Mouse (Mus musculus): ENCODE measurements around the gene Defb36. TPM values are rescaled to one million over a fixed set of nuclear protein-coding genes. Genes with fewer than 3 reads are reported as not detected.

The Defb36 gene
- polyA plus RNA-seq (2015; fragmentation: Nextera tagmentation; extraction: Ambion mirVana) = 0.51 and 0.86 TPM in 2 replicates

DNA sequence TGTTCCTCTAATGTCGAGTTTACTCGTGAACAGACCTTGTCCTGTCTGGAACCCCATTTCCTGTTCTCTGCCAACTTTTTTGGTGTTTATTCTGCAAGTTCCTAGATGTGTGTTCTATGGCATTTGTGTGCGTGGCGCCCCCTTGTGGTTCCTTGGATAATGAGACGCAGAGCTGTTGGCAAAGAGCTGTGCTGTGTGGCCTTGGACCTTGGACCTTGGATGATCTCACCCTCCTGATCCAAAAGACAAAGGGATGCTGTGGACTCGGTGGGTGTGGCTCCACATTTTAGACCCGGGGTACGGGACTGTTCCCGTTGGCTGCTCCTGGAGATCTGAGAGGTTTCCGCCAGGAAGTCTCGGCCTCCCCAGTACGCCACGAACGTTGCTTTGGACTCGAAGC lies at the start of gene Defb36:
Defb36 (plus strand) TSS at position 271 of the 400 bp plus-strand sequence.
- 83% methylated on average over 15 of the region's 15 CpGs for WGBS

GRCm38 (mm10) chr2:152556655-152557054 lies 47.5 kb upstream of the Defb36 start:
- no peaks in the 10 kb centered on the region for H3K36me3 ChIP-seq (ENCODE audit: insufficient read depth, low read length)
- no peak for ATAC-seq (ENCODE audit: low FRiP score, low TSS enrichment)
- 89% methylated on average over 7 of the region's 7 CpGs for whole genome bisulfite sequencing

More for the DNA sequence above, at the start of gene Defb36:
- Histone ChIP-seq H3K4me2 (replicated peaks; ENCODE audit: low read depth, low read length) (no peak within 1 kb of the TSS), H3K9ac (replicated peaks; ENCODE audit: low read length) (no peak within 1 kb of the TSS), H3K27ac (ENCODE audit: low read length) (no peak within 1 kb of the TSS), H3K27me3 (ENCODE audit: insufficient read depth, low read length) (no peaks in the 10 kb centered on the region), H3K4me1 (ENCODE audit: insufficient read depth, low read length) (peaks cover 18% of the 10 kb centered on the region), H3K9me3 (ENCODE audit: low read length) (no peaks in the 10 kb centered on the region), H3K36me3 (ENCODE audit: insufficient read depth, low read length) (no peaks in the 10 kb centered on the region), H3K4me3 (ENCODE audit: low read length) (no peak within 1 kb of the TSS)
- no peak for ATAC-seq (ENCODE audit: low FRiP score, low TSS enrichment)

DNA sequence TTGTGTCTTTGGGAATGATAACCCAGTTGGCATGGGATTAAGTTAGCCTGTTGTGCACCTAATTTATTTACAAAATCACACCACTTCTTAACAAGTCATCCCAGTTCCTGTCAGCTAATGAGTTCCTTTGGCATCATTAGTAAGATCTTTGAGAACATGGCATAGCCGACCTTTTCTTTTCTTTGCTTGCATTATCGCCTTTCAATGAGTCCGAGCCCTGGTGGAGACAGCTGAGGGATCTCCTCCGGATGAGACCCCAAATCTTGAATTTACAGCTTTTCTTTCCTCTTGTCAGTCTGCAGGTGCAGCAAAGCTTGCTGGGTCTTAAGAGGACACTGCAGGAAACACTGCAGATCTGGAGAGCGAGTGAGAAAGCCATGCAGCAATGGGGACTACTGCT lies 35.1 kb upstream of the Defb36 start, which contains the start of gene Gm17416:
Gm17416 (plus strand) TSS at position 301 of the 400 bp plus-strand sequence.
- H3K9me3 ChIP-seq (ENCODE audit: low read length) = no peaks in the 10 kb centered on the region
- H3K4me3 ChIP-seq (ENCODE audit: low read length) = no peak within 1 kb of the TSS
- H3K36me3 ChIP-seq (ENCODE audit: insufficient read depth, low read length) = no peaks in the 10 kb centered on the region
- 86% methylated on average over 5 of the region's 5 CpGs for WGBS
- no peaks in the 10 kb centered on the region for H3K27me3 ChIP-seq (ENCODE audit: insufficient read depth, low read length)
- no peak within 1 kb of the TSS for H3K4me2 ChIP-seq (replicated peaks; ENCODE audit: low read depth, low read length)
- no peak for ATAC-seq (ENCODE audit: low FRiP score, low TSS enrichment)
- no peaks in the 10 kb centered on the region; the same call in 1 of the 2 replicates for H3K4me1 ChIP-seq (ENCODE audit: insufficient read depth, low read length)
- no peak within 1 kb of the TSS for H3K9ac ChIP-seq (replicated peaks; ENCODE audit: low read length)
- H3K27ac ChIP-seq (ENCODE audit: low read length) = peak within 1 kb of the TSS; percentile 77

More at GRCm38 (mm10) chr2:152556655-152557054, 47.5 kb upstream of the Defb36 start:
- Histone ChIP-seq H3K9me3 (ENCODE audit: low read length) (no peaks in the 10 kb centered on the region), H3K4me3 (ENCODE audit: low read length) (no peak overlapping the region), H3K4me2 (replicated peaks; ENCODE audit: low read depth, low read length) (no peak overlapping the region), H3K27me3 (ENCODE audit: insufficient read depth, low read length) (no peaks in the 10 kb centered on the region), H3K9ac (replicated peaks; ENCODE audit: low read length) (no peak overlapping the region), H3K4me1 (ENCODE audit: insufficient read depth, low read length) (peaks cover 7% of the 10 kb centered on the region), H3K27ac (ENCODE audit: low read length) (no peak overlapping the region)

- no peaks in the 10 kb centered on the region for H3K9me3 ChIP-seq (ENCODE audit: low read length)
- ATAC-seq (ENCODE audit: low FRiP score, low TSS enrichment) = no peak
- H3K27me3 ChIP-seq (ENCODE audit: insufficient read depth, low read length) = no peaks in the 10 kb centered on the region
- WGBS = 80% methylated on average over 4 of the region's 4 CpGs
- no peak overlapping the region for H3K4me3 ChIP-seq (ENCODE audit: low read length)
- H3K4me2 ChIP-seq (replicated peaks; ENCODE audit: low read depth, low read length) = no peak overlapping the region
- H3K27ac ChIP-seq (ENCODE audit: low read length) = peak overlapping the region; percentile 77
- H3K36me3 ChIP-seq (ENCODE audit: insufficient read depth, low read length) = no peaks in the 10 kb centered on the region
- H3K9ac ChIP-seq (replicated peaks; ENCODE audit: low read length) = no peak overlapping the region
- H3K4me1 ChIP-seq (ENCODE audit: insufficient read depth, low read length) = no peaks in the 10 kb centered on the region; the same call in 1 of the 2 replicates
These were observed 34.2 kb upstream of the Defb36 start for GRCm38 (mm10) chr2:152569881-152570280.

DNA sequence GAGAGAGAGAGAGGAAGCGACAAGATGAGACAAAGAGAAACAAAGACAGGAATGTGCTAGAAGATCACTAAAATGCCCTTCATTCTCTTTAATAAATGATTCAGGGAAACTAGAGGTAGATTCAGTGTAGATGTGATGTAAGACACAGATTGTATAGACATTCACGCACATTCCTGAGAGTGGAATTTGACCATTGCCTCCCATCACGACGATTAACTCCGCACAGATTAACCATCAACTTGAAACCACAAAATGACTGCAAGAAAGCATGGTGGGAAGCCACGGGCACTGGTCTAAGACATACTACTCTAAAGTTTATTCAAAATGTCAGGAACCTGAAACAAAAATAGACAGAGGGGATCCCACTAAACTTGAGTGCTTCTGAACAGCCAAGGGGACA lies 33.8 kb upstream of the Defb36 start:
- Histone ChIP-seq H3K9ac (replicated peaks; ENCODE audit: low read length) (no peak overlapping the region), H3K27me3 (ENCODE audit: insufficient read depth, low read length) (no peaks in the 10 kb centered on the region), H3K27ac (ENCODE audit: low read length) (peak overlapping the region; percentile 77), H3K4me1 (ENCODE audit: insufficient read depth, low read length) (no peaks in the 10 kb centered on the region; the same call in 1 of the 2 replicates), H3K4me3 (ENCODE audit: low read length) (no peak overlapping the region), H3K4me2 (replicated peaks; ENCODE audit: low read depth, low read length) (no peak overlapping the region), H3K9me3 (ENCODE audit: low read length) (no peaks in the 10 kb centered on the region), H3K36me3 (ENCODE audit: insufficient read depth, low read length) (no peaks in the 10 kb centered on the region)
- 63% methylated on average over 6 of the region's 6 CpGs for WGBS
- peak; percentile 80; the same call in 1 of the 2 replicates for ATAC-seq (ENCODE audit: low FRiP score, low TSS enrichment)

- Histone ChIP-seq H3K9me3 (ENCODE audit: low read length) (no peaks in the 10 kb centered on the region), H3K9ac (replicated peaks; ENCODE audit: low read length) (no peak within 1 kb of the TSS), H3K4me1 (ENCODE audit: insufficient read depth, low read length) (no peaks in the 10 kb centered on the region; the same call in 1 of the 2 replicates), H3K4me2 (replicated peaks; ENCODE audit: low read depth, low read length) (no peak within 1 kb of the TSS), H3K4me3 (ENCODE audit: low read length) (no peak within 1 kb of the TSS), H3K36me3 (ENCODE audit: insufficient read depth, low read length) (no peaks in the 10 kb centered on the region), H3K27ac (ENCODE audit: low read length) (no peak within 1 kb of the TSS), H3K27me3 (ENCODE audit: insufficient read depth, low read length) (no peaks in the 10 kb centered on the region)
- no peak for ATAC-seq (ENCODE audit: low FRiP score, low TSS enrichment)
- 66% methylated on average over 11 of the region's 11 CpGs for WGBS
These were observed 31.9 kb upstream of the Defb36 start, which contains the start of gene Defb21 for GRCm38 (mm10) chr2:152572114-152572794. Gene Defb21, plus strand, starts transcription at chr2:152572744.

DNA sequence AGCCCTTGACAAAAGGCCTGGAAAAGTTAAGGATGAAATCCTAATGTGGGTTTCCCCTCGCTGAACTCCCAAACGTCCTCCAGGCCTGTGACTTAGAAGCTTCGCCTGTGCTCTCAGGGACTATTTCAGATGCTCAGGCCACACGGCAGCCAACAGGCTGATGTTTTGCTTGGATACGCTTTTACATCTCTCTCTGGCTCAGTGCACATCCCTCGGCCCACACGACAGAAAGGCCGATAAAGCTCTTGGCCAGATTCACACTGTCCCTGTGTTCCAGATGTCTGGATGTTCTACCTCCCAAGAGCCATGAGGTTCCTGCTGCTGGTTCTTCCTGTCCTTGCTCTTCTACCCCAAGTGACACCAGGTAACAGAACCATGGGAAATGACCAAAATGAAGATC lies 30.6 kb upstream of the Defb36 start:
- 67% methylated on average over 8 of the region's 8 CpGs for WGBS

GRCm38 (mm10) chr2:152580107-152580506 lies 24.0 kb upstream of the Defb36 start, which contains the start of gene Defb19:
Gene Defb19, minus strand, starts transcription at chr2:152580312.
- Histone ChIP-seq H3K9me3 (ENCODE audit: low read length) (no peaks in the 10 kb centered on the region), H3K4me2 (replicated peaks; ENCODE audit: low read depth, low read length) (no peak within 1 kb of the TSS), H3K4me1 (ENCODE audit: insufficient read depth, low read length) (0 out of 2 replicates have a peak, but pooled peaks cover 3% of the 10 kb centered on the region), H3K27ac (ENCODE audit: low read length) (no peak within 1 kb of the TSS; the same call in 1 of the 2 replicates), H3K36me3 (ENCODE audit: insufficient read depth, low read length) (no peaks in the 10 kb centered on the region), H3K9ac (replicated peaks; ENCODE audit: low read length) (no peak within 1 kb of the TSS), H3K27me3 (ENCODE audit: insufficient read depth, low read length) (no peaks in the 10 kb centered on the region), H3K4me3 (ENCODE audit: low read length) (no peak within 1 kb of the TSS)
- 54% methylated on average over 7 of the region's 7 CpGs for WGBS
- ATAC-seq (ENCODE audit: low FRiP score, low TSS enrichment) = no peak; the same call in 1 of the 2 replicates

More for the DNA sequence above, 30.6 kb upstream of the Defb36 start:
- Histone ChIP-seq H3K4me1 (ENCODE audit: insufficient read depth, low read length) (no peaks in the 10 kb centered on the region; the same call in 1 of the 2 replicates), H3K9me3 (ENCODE audit: low read length) (no peaks in the 10 kb centered on the region), H3K27ac (ENCODE audit: low read length) (no peak overlapping the region), H3K36me3 (ENCODE audit: insufficient read depth, low read length) (no peaks in the 10 kb centered on the region), H3K27me3 (ENCODE audit: insufficient read depth, low read length) (no peaks in the 10 kb centered on the region), H3K9ac (replicated peaks; ENCODE audit: low read length) (no peak overlapping the region), H3K4me2 (replicated peaks; ENCODE audit: low read depth, low read length) (no peak overlapping the region), H3K4me3 (ENCODE audit: low read length) (no peak overlapping the region)
- ATAC-seq (ENCODE audit: low FRiP score, low TSS enrichment) = no peak

DNA sequence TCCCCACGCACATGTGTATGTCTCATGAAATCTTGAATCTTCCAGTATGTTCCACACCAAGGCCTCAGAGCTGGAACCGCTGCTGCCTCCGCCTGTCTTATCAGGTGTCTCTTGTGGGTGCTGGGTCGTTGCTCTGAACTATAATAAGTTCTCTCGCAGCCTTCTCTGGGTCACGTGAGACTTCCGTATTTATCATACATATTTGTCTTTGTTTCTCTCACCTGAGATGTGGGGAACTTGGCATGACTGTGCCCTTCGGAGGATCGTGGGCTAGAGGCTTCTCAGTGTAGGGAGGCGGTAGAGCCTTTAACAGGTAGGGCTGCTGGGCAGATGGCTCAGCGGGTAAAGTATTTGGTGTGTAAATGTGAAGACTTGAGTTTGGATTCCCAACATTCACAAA lies 23.5 kb upstream of the Defb36 start:
- Histone ChIP-seq H3K4me2 (replicated peaks; ENCODE audit: low read depth, low read length) (no peak overlapping the region), H3K9ac (replicated peaks; ENCODE audit: low read length) (no peak overlapping the region), H3K9me3 (ENCODE audit: low read length) (no peaks in the 10 kb centered on the region), H3K36me3 (ENCODE audit: insufficient read depth, low read length) (no peaks in the 10 kb centered on the region), H3K27ac (ENCODE audit: low read length) (no peak overlapping the region; the same call in 1 of the 2 replicates), H3K4me1 (ENCODE audit: insufficient read depth, low read length) (0 out of 2 replicates have a peak, but pooled peaks cover 3% of the 10 kb centered on the region), H3K27me3 (ENCODE audit: insufficient read depth, low read length) (no peaks in the 10 kb centered on the region), H3K4me3 (ENCODE audit: low read length) (no peak overlapping the region)
- ATAC-seq (ENCODE audit: low FRiP score, low TSS enrichment) = no peak
- 74% methylated on average over 11 of the region's 11 CpGs for WGBS
